Mouse (Mus musculus) forebrain, embryonic 10.5 days (tissue): ENCODE data around the gene E030018B13Rik. TPM values are rescaled to one million over a fixed set of nuclear protein-coding genes. Genes with fewer than 3 reads are reported as not detected.

Source experiments
- DNase-seq: peaks from one replicate; pipeline ENCODE4 v3.0.0-alpha.2; 2017; ENCODE audit warnings: low spot score; ENCODE audit errors: extremely low spot score
- H3K27ac ChIP-seq: fragments of 300-500 bp; sonication (generic); 2 replicates; pipeline ENCODE4 v1.5.1; 2016; ENCODE audit warnings: mild to moderate bottlenecking
- H3K27me3 ChIP-seq: fragments of 300-500 bp; sonication (generic); 2 replicates; pipeline ENCODE4 v1.6.1; 2016; ENCODE audit warnings: mild to moderate bottlenecking; ENCODE audit not compliant: poor library complexity, severe bottlenecking
- H3K36me3 ChIP-seq: fragments of 300-500 bp; sonication (generic); replicated peaks from 2 replicates; pipeline ENCODE4 v1.6.1; 2016; ENCODE audit warnings: mild to moderate bottlenecking, moderate library complexity
- H3K4me1 ChIP-seq: fragments of 300-500 bp; sonication (generic); 2 replicates; pipeline ENCODE4 v1.6.1; 2016
- H3K4me3 ChIP-seq: fragments of 300-500 bp; sonication (generic); 2 replicates; pipeline ENCODE4 v1.5.1; 2016; ENCODE audit warnings: mild to moderate bottlenecking, moderate library complexity
- H3K9me3 ChIP-seq: fragments of 300-500 bp; sonication (generic); 2 replicates; pipeline ENCODE4 v1.6.1; 2016; ENCODE audit warnings: mild to moderate bottlenecking, moderate library complexity
- WGBS: fragments of 180-500 bp; shearing (Covaris S2); methylation state at CpG from one replicate; pipeline ENCODE4 v1.1.7; 2016; 5-methylcytosine and 5-hydroxymethylcytosine counted together
- polyA plus RNA-seq: library from polyadenylated mRNA; unstranded; fragments of >200 nt; fragmentation: Nextera tagmentation; extraction: Ambion mirVana; gene quantifications from 2 replicates; pipeline ENCODE4 v1.2.1, GENCODE M21; 2016

The E030018B13Rik gene
- polyA plus RNA-seq, 1 experiment from 2014 or later: not detected

DNA sequence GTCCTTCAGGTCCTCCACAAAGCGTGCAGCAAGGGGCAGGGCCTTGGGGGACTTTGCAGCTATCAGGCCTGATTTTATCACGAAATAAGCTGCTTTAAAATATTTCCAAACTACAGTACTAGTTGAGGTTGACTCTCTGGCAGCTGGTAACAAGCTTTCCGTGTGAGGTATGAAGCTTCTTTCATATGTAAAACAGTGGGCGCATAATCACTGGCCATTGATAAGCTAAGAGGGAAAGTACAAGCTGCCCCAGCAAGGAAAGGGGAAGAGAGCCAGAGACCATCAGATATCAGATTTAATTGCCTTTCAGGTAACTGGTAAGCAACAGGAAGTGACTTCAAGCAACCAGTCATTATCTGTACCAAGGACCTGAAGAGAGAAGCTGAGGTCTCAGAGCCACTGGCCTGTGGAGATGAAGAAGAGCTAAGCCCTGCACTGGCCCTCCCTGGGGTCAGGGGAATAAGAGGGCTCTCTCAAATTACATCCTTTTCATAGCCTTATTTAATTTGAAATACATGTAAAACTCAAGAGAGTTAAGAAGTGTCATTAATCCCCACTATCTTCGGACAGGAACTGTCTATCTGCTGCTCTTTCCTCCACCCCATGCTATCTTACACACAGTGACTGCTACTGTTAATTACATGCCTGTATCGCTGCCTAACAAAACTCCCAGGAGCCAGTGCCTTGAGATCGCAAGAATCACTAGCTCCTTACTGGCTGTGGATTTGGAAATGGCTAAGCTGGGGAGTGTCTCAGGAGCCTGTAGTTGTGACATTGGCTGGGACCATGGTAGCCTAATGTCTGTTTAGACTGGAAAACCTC, 35.6 kb downstream of the E030018B13Rik start:
- Histone ChIP-seq H3K4me1 (peaks cover 37% of the 10 kb centered on the region), H3K9me3 (no peaks in the 10 kb centered on the region), H3K4me3 (no peak overlapping the region), H3K36me3 (no peaks in the 10 kb centered on the region), H3K27me3 (no peaks in the 10 kb centered on the region), H3K27ac (peak overlapping the region; percentile 62; the same call in 1 of the 2 replicates)
- no peak for DNase-seq
- WGBS: 58% methylated on average over 7 of the region's 7 CpGs

DNA sequence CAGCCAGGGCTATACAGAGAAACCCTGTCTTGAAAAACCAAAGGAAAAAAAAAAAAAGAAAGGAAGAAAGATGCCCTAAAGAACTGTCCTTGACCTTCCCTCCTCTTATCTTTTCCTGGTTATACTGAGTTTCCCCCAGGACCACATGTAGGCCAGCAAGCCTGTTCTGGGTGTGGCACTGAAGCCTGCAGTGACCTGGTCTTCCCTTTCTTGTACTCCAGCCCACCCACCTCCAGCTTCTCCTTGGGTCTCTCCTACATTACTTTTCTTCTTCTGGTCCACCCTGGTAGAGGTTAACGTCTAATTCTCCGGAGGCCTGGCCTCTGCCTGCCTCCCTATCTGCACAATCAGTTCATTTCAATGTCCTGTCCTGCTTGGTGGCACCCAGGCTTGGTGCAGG, 38.8 kb downstream of the E030018B13Rik start:
- H3K4me1 ChIP-seq: peaks cover 51% of the 10 kb centered on the region
- WGBS: 82% methylated on average over 2 of the region's 2 CpGs
- no peak overlapping the region for H3K4me3 ChIP-seq
- no peaks in the 10 kb centered on the region for H3K27me3 ChIP-seq
- H3K9me3 ChIP-seq: no peaks in the 10 kb centered on the region
- H3K36me3 ChIP-seq: no peaks in the 10 kb centered on the region
- DNase-seq: no peak
- H3K27ac ChIP-seq: peak overlapping the region; percentile 97

DNA sequence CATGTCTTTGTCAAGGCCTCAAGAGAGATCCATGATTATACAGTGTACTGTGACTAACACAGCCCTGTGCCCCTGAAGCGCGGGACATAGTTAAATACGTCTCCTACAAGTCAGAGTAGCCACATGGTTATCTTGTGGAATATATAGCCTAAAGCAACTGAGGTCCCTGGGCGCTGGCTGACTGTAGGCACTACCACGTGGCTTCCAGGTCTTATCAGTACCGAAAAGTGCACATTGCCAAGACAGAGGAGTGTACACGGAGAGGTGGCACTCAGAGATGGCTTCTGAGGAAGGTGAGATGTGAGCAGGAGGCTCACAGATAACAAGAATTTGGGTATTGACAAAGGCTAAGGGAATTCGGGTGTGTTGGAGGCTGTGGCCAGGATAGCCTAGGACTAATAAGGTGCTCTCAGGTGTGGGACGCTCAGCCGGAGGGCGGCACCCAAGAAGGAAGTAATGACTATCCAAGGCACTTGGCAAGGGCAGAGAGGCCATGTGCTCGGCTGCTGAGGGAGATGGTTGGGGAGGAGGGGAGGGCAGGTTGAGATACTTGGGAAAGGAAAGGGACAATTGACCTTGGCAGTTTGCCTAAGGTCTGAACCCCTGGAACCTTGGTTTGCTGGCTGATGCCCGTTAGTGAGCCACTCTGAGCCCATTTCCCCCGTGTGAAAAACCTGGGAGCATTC, 39.6 kb downstream of the E030018B13Rik start:
- Histone ChIP-seq H3K4me1 (peaks cover 51% of the 10 kb centered on the region), H3K9me3 (no peaks in the 10 kb centered on the region), H3K4me3 (peak overlapping the region; percentile 41; the same call in 1 of the 2 replicates), H3K36me3 (no peaks in the 10 kb centered on the region), H3K27me3 (no peaks in the 10 kb centered on the region), H3K27ac (peak overlapping the region; percentile 97)
- DNase-seq: no peak
- WGBS: 73% methylated on average over 14 of the region's 14 CpGs

DNA sequence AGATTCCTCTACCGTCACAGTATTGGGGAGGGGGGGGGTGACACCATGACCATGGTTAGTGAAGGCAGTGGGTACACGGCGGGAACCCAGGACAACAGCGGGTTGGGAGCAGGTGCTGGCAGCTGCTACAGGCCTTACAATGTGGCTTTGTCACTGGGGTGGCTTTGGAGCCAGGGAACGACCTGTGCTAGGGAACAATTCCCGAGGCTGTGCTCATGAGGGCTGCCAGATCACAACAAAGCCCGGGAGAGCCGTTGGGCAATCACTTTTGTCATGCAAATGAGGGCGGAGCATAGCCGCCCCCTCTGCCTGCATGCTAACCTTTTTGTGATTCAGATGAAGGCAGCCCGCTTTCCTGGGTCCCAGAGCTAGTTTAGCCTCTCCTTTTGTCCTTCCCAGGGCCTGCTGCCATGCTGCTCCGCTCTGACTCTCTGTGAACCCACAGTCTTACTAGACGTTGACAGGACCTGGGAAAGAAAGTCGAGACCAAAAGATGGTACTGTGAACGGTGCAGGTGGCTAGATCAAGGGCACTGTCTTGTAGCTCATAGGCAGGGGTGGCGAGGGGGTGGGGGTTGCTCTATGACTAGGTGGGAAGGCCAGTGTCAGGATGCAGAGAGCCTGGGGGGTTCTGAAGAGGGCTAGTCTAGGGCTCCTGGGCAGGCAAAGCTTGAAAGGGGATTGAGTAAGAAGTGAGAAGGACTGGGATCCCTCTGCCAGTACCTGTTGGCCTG, 40.5 kb downstream of the E030018B13Rik start:
- no peaks in the 10 kb centered on the region for H3K27me3 ChIP-seq
- H3K9me3 ChIP-seq: no peaks in the 10 kb centered on the region
- H3K27ac ChIP-seq: peak overlapping the region; percentile 97
- WGBS: 5% methylated on average over 16 of the region's 16 CpGs
- H3K4me3 ChIP-seq: peak overlapping the region; percentile 41
- peaks cover 46% of the 10 kb centered on the region for H3K4me1 ChIP-seq
- H3K36me3 ChIP-seq: no peaks in the 10 kb centered on the region
- DNase-seq: peak; percentile 84

DNA sequence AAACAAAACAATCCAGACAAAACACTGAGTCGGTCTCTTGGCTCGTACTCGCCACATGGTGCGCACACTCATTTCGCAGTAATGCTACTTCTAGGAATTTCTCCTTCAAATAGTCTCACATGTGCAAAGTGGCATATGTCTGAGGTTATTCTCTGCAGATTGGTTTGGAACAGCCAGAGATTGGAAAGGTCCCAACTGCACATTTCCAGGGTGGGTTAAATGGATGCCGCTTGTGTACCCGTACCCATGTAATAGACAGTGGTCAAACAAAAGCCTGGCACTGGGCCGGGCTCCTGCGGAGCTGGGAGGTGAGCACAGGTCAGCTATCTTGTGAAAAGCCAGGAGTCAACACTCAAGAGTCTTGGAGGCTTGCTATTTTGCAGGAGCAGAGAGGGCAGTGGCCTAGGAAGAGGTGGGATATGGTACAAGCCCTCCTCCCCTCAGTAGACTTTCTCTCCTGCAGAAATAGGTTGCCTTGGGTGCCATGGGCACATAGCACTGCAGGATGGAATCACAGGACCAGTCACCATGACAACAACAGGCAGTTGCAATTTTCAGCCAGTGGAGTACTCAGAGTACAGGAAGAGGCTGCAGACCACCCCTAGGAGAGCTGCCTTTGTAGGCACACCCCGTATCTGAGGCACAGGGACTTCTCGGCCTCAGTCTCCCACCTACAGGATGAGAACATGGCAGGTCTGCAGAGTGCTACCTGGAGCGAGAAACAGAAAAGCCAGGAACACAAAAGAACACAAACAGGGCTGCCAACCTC, 41.4 kb downstream of the E030018B13Rik start:
- H3K27me3 ChIP-seq: no peaks in the 10 kb centered on the region
- WGBS: 79% methylated on average over 12 of the region's 12 CpGs
- H3K36me3 ChIP-seq: no peaks in the 10 kb centered on the region
- H3K27ac ChIP-seq: peak overlapping the region; percentile 97
- DNase-seq: no peak
- peaks cover 36% of the 10 kb centered on the region for H3K4me1 ChIP-seq
- peak overlapping the region; percentile 41 for H3K4me3 ChIP-seq
- H3K9me3 ChIP-seq: no peaks in the 10 kb centered on the region

DNA sequence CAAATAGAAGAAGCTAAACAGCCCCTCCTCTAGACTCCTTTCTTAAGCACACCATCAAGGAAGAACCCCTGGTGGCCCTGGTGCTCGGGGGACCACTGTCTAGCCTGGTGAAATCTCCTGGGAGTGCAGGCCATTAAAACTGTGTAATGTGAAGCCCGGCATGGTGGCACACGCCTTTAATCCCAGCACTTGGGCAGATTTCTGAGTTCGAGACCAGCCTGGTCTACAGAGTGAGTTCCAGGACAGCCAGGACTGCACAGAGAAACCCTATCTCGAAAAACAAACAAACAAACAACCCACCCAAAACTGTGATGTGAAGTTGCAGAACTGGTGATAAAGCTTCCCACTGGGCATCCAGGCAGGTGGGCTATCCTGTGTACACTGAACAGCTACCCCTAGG, 47.0 kb downstream of the E030018B13Rik start:
- 76% methylated on average over 5 of the region's 5 CpGs for WGBS
- no peak overlapping the region for H3K4me3 ChIP-seq
- no peaks in the 10 kb centered on the region; the same call in 1 of the 2 replicates for H3K27me3 ChIP-seq
- DNase-seq: no peak
- no peaks in the 10 kb centered on the region for H3K9me3 ChIP-seq
- H3K27ac ChIP-seq: no peak overlapping the region
- peaks cover 16% of the 10 kb centered on the region for H3K4me1 ChIP-seq
- H3K36me3 ChIP-seq: no peaks in the 10 kb centered on the region

DNA sequence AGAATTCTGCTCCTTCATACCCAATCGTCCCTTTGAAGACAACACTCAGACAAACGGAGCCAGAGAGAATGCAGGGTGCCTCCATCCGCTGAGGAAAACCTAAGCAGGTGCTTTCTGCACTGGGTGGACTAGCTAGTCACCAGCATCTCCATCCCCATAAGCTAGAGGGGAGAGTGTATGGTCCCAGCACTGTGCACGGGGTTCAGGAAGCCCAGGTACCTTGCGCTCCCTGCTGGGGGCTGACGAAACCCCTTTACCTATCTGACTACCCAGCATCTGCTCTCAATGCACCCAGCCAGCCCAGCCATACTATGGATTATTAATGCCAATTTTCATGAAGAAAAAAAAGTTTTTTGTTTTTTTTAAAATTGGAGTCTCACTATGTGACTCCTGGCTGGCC, 47.5 kb downstream of the E030018B13Rik start:
- no peak for DNase-seq
- Histone ChIP-seq H3K4me3 (no peak overlapping the region), H3K27ac (no peak overlapping the region), H3K9me3 (no peaks in the 10 kb centered on the region), H3K4me1 (peaks cover 11% of the 10 kb centered on the region), H3K27me3 (no peaks in the 10 kb centered on the region; the same call in 1 of the 2 replicates), H3K36me3 (no peaks in the 10 kb centered on the region)
- 71% methylated on average over 6 of the region's 6 CpGs for WGBS

DNA sequence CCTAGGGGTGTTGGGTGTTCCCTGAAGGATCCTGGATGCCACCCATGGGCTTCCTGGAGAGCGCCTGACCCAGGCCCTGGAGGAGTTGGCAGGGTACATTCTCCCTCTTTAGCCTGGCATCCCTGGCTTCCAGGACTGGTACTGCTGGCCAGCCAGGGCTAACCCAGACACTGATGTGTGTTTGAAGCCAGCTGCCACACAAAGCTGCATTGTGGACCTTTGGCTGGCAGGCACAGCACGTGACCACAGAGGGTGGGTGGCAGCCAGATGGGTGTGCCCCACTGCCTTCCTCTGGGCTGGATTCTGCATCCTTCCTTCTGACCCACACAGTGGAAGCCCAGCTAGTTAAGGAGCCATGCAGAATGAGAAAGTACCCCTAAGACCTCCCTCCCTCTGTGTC, 48.5 kb downstream of the E030018B13Rik start:
- WGBS: 88% methylated on average over 2 of the region's 2 CpGs
- Histone ChIP-seq H3K27me3 (no peaks in the 10 kb centered on the region; the same call in 1 of the 2 replicates), H3K27ac (peak overlapping the region; percentile 48; the same call in 1 of the 2 replicates), H3K36me3 (no peaks in the 10 kb centered on the region), H3K4me3 (no peak overlapping the region), H3K9me3 (no peaks in the 10 kb centered on the region), H3K4me1 (peaks cover 16% of the 10 kb centered on the region)
- no peak for DNase-seq

DNA sequence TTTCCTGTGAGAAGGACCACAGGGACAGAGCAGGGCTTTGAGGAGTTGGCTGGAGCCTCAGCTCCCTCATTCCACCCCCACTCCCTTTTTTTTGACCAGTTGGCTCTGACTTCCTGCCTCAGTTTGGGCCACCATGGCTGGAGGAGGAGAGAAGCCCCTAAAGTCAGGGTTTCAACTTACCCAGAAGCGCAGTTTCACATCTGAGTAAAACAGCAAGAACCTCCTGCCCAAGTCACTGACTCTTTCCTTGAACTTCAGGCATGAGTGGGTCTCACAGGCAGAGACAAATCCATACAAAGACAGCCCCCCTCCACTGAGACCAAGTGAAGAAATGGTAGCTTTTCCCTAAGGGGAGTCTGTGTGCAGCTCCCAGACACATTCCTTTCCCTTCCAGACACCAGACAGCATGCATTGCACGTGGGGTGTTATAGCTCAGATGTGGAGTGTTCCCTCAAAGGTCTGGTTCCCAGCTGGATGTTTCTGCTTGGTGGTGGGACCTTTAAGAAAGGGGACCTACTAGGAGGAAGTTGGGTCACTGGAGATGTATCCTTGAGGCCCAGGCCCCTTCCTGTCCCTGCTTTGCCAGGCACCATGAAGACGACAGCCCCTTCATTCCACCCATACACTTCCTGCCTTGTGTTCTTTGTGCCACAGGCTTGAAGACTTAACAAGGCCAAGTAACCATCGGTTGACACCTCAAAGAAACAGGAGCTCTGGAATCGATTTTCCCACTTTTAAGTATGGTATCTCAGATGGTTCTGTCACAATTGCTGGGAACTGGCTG, 49.2 kb downstream of the E030018B13Rik start:
- no peak overlapping the region for H3K4me3 ChIP-seq
- peak overlapping the region; percentile 48; the same call in 1 of the 2 replicates for H3K27ac ChIP-seq
- no peaks in the 10 kb centered on the region for H3K9me3 ChIP-seq
- peaks cover 22% of the 10 kb centered on the region for H3K4me1 ChIP-seq
- no peaks in the 10 kb centered on the region; the same call in 1 of the 2 replicates for H3K27me3 ChIP-seq
- no peak for DNase-seq
- H3K36me3 ChIP-seq: no peaks in the 10 kb centered on the region
- WGBS: 81% methylated on average over 5 of the region's 5 CpGs

DNA sequence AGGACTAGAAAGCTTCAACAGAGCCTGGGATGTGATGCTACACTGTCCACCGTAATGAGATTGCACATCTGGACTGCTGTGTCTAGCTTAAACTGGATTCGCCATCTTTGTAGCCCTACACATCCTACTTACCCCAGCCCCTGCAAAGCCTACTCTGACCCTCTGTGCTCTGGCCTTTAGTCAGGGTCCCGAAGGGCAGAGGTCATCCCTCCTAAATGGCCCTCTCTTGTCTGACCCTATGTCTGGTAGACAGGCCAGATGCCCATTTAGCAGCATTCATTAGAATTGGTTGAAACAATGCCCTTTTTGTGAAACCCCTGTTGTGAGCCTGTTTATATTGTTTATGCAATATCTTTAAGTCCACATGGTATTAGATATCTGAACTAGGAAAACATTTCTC, 53.3 kb downstream of the E030018B13Rik start:
- H3K9me3 ChIP-seq: no peaks in the 10 kb centered on the region
- WGBS: 41% methylated on average over 3 of the region's 3 CpGs
- no peak for DNase-seq
- H3K4me3 ChIP-seq: no peak overlapping the region
- H3K36me3 ChIP-seq: no peaks in the 10 kb centered on the region
- no peak overlapping the region for H3K27ac ChIP-seq
- H3K4me1 ChIP-seq: peaks cover 26% of the 10 kb centered on the region
- no peaks in the 10 kb centered on the region; the same call in 1 of the 2 replicates for H3K27me3 ChIP-seq
